Mouse (Mus musculus) cerebellum, adult 11 months (tissue): ENCODE data around the gene Jdp2.
"Not testable (repeated sequence)": the region's sequence is repeated elsewhere in the genome, so short reads cannot be mapped to it uniquely, and the experiment has no call there.

Experiments
- DNase-seq: peaks from one replicate; pipeline ENCODE4 v3.0.0; 2022

Gene Jdp2

GRCm38 (mm10) chr12:85639326-85640008 lies 40.6 kb downstream of the Jdp2 start:
- no peak for DNase-seq

- DNase-seq, result no peak
Observed at GRCm38 (mm10) chr12:85640852-85641563, 42.2 kb downstream of the Jdp2 start.

DNA sequence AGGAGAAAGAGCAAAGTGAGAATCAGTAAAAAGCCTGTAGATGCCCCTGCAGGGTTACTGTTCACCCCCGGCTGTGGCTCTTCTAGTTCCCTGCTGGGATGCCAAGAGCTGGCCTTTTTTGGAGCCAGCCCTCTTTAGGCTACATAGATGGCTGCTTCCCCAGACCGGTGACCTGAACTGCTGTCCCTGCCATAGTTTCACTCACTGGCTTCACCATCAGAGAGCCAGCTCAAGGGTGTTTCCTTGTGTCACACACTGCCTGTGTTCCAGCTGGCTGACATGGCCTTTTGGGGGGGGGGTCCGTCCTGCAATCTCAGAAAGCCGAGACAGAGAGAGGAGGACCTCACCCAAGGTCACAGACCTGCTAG lies 42.7 kb downstream of the Jdp2 start:
- no peak for DNase-seq

GRCm38 (mm10) chr12:85643735-85644134 lies 44.9 kb downstream of the Jdp2 start:
- DNase-seq, result no peak

GRCm38 (mm10) chr12:85645664-85646063 lies 46.8 kb downstream of the Jdp2 start:
- peak; percentile 33 for DNase-seq

DNA sequence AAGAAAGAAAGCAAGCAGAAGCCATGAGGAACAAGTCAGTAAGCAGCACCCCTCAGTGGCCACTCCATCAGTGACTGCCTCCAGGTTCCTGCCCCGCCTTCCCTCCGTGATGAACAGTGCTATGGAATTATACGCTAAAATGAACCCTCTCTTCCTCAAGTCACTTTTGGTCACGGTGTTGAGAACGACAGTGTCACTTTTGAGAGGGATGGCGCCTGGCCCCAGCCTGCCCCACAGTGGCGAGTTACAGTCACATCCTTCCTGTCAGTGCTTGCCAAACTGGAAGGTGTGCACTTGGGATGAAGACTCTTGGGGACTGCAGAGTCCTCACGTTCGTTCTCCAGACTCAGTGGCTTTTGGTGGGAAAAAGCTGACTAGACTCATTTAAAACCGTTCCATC lies 48.5 kb downstream of the Jdp2 start:
- no peak for DNase-seq

DNA sequence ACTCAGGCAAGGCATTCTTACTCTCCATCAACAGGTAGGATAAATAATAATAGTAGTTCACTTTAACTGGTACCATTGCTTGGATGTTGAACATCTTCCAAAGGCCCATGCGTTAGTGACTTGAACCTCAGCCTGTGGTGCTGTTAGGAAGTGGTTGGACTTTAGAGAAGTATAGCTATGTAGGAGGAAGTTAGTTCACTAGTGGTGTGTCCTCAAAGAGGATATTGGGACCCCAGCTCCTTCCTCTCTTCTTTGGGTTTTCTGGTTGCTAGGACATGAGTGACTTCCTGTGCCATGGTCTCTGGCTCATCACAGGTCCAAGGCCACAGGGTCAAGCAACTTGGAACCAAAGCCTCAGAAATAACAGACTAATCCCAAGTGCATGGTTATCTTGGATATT lies 49.1 kb downstream of the Jdp2 start:
- DNase-seq, result no peak

GRCm38 (mm10) chr12:85659319-85659718 lies 60.5 kb downstream of the Jdp2 start:
- no peak for DNase-seq

DNA sequence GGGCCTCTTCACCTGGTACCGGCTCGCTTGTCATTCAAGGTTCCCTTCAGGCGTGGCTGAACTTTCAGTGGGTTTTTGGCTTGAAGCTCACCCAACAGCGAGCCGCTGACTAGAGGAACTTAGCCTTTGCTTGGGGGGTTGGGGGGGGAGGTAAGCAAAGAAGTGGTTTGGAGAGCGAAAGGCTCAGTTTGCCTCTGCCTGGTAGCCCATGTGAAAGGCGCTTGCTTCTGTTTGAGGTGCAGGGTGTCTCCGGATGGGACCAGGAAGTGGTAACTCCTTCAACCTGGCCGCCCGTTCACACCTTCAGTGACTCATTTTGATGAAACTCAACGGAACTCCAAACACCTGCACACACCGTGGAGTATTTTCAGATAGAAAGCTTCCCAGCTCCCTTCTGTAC lies 62.0 kb downstream of the Jdp2 start:
- DNase-seq, result no peak

DNA sequence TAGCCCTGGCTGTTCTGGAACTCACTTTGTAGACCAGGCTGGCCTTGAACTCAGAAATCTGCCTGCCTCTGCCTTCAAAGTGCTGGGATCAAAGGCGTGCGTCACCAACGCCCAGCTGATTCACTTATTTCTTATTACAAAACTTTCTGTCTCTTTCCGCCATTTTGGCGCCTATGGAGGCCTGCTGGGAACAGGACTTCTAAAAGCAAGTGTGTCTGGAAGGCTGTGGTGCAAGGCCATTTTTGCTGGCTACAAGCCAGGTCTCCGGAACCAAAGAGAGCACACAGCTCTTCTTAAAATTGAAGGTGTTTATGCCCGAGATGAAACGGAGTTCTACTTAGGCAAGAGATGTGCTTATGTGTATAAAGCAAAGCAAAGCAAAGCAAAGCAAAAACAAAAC lies 63.4 kb downstream of the Jdp2 start:
- DNase-seq, result not testable (repeated sequence)

DNA sequence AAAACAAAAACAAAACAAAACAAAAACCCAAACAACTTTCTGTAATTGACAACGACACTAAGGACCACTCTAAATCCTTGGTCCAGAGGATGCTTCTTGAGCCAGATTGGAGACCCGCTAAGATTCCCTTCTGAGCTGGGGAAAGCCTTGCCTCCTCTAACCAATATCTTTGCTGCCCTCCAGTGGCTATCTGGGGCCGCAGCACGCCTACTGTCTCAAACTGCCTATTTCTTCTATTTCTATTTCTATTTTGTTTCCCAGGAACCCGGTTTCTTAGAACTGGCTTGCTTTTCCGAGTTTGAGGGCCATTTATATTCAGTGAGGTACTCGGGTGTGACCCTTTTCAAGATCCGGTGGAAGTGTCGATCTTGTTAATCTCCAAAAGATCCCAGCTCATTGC lies 64.1 kb downstream of the Jdp2 start:
- peak; percentile 53 for DNase-seq

GRCm38 (mm10) chr12:85666112-85666511 lies 67.3 kb downstream of the Jdp2 start:
- no peak for DNase-seq

- no peak for DNase-seq
Observed at GRCm38 (mm10) chr12:85667071-85667470, 68.2 kb downstream of the Jdp2 start.

DNA sequence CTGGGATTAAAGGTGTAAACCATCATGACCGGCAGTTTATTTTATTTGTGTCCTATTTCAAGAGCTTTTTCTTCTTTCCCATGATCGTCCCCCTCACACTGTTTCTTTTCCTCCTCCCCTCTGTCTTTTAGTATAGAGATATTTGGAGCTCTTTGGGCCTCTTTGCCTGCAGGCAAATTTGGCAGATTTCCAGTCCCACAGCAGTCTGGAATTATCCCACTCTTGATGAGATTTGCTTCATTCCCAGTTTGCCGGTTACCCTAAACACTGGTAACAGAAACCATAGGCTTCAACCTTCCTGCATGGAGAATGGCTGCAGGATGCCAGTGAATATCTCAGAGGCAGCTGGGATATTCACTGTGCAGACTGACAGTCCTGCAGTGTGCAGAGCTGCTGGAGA lies 69.9 kb downstream of the Jdp2 start:
- DNase-seq, result no peak

DNA sequence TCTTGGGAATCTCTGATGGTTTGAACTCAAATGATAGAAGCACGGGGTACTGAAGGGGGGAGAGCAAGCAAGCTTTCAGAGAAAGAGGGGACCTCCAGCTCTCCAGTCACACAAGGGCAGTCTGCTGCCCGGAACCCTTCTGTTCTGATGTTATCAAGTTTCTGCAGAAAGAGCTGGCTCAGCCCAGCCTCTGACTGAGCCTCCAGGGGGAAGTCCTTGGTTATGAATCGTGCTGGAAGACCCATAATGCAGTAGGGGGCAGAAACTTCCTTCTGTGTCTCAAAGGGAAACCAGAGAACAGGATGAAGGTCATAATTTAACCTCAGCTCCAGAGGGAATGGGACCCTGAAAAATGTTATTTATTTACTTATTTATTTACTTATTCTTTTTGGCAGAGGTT lies 71.3 kb downstream of the Jdp2 start:
- DNase-seq, result no peak

DNA sequence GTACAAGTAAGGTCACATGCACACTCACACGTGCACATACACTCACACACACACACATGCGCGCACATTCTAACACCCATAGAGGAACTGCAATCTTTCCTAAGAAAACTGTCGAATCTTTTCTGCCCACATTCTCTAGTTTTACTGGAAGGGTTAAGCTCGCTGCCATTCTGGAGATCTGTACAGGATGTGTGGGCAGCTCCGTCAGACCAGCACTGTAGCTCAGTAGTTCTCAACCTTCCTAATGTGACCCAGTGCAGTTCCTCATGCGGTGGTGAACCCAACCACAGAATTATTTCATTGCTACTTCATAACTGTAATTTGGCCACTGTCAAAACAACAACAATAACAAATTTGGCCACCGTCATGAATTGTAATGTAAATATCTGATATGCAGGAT lies 75.1 kb downstream of the Jdp2 start:
- DNase-seq, result no peak

DNA sequence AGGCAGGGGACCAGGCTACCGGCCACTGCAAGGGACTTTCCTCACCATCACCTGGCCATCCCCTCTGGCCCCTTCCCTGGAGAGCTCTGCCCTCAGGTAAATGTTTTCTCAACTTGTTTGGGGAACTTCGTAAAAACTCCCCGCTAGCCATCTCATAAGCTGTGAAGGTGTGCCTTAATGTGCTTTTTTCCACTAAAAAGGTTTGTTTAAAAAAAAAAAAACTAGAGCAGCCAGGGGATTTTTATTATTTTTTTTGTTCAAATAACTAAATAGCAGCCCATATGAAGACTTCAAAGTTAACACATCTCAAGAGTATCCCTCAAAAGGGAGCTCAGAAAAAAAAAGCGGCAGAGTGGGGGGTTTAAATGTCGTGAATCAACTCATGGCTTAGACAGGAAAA lies 80.3 kb downstream of the Jdp2 start:
- DNase-seq, result no peak

DNA sequence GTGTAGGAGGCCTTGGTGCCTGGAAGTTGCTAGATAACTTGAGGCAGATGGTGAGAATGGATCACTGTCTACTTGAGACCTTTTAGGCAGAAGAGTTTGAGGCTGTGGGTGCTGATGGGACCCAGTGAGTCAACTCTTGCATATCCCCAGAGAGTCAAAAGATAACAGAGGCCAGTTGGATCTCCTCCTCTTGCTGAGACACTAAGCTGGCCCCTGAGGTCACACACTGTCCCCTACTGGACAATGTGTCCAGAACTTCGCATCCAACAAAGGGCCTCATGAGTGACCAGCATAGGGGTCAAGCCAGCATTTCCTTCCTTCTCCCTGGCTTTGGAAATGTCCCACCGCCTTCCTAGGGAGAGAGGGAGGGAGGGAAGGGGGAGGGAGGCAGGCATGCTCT lies 81.0 kb downstream of the Jdp2 start:
- no peak for DNase-seq

- DNase-seq, result no peak
Observed at GRCm38 (mm10) chr12:85682328-85682727, 83.5 kb downstream of the Jdp2 start.

DNA sequence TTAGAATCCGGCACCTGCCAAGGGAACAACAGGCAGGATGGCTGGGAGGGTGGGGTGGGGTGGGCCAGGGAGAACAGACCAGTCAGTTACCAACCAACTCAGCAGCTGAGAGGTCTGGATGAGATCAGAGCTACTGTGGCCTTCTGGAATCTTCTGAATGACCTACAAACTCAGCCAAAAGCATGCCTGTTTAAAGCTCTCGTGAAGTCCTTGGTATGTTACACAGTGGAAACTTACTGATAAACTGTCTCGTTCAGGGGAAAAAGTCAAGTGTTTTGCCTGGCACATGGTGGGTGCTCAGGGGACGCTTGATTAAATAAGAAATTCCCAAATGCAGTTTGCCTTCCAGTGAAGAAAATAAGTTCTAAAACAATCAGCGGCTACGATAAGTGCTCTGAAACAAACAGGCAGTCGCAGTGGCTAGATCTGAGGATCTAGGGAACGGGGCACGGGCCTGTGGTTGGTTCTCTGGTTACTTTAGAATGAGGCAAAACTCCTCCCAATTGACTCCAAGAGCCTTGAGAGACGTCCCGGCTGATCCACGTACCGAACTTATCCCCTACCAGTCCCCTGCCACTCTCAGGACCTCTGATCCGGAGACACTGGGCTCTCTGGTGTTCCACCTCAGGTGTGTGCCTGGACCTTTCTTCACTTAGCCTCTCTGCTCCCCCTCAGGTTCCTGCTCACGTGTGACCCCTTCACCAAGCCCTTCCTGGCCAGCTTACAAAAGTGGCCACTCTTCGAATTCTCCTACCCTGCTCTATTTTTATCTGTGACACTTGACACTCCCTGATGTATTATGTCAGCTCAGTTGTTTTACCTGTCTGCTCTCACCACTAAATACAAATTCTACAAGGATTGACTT lies 85.8 kb downstream of the Jdp2 start:
- DNase-seq, result no peak

DNA sequence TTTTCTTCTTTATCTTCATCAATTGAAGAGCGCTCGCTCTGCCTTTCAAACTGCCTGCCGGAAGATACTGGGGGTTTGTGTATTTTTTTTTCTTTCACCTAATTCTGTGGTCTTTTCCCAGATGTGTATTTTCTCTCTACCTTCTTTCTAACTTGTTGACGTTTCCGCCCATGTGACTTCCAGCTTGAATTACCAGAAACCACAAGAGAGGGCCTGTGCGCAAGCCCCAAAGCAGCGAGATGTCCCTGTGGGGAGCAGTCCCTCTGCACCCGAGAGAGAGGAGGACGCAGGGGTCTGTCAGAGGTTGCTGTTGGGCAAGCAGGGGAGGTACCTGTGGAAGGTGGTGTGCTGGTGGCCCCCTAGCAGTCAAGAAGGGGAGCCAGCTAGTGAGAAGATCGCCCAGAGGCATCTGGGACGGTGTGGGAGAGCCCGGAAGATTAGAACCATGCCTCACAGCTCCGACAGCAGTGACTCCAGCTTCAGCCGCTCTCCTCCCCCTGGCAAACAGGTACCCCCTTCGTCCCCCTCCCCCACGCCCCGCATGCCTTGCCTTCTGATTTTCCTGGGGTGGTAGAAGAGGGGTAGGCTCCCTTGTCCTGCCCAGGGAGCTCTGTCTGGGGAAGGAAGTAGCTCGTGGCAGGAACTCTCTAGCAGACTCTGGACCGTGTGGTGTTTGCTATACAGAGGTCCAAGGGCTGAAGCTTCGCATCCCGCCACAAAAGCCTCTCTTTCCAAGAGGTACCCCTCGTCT lies 87.8 kb downstream of the Jdp2 start, which contains the start of gene Batf:
Gene Batf, plus strand, starts transcription at position 204 of the 751 bp plus-strand sequence.
- no peak for DNase-seq

GRCm38 (mm10) chr12:85687217-85687533 lies 88.3 kb downstream of the Jdp2 start:
- DNase-seq, result no peak

DNA sequence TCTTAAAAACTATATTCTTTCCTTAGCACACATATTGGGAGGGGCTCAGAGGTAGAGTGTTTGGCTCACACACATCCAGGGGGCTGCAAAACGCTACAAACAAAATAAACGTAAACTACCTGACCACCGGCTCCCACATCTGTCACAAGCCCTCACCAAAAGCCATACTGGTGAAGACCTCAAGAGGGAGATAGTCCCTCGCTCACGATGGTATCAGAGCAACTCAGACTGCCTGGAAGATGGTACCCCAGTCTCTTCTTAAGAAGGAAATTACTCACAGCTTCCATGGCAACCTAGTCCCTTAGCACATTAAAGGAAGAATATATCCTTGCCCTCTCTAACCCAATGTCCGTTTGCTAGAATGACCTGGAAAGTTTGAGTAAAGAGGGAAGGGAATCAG lies 89.0 kb downstream of the Jdp2 start:
- no peak for DNase-seq
